Mouse (Mus musculus) MEL (cell line): ENCODE results near the gene Iqcf5. TPM values are rescaled to one million over a fixed set of nuclear protein-coding genes. Genes with fewer than 3 reads are reported as not detected.

ENCODE experiments used
- DNase-seq: peaks from one replicate; pipeline ENCODE4 v3.0.0; 2011; ENCODE audit warnings: low read depth, low spot score
- H3K27ac ChIP-seq: 2 replicates; pipeline ENCODE4 v1.5.1; 2012; ENCODE audit warnings: low read depth, mild to moderate bottlenecking, control low read depth, low read length, moderate library complexity; ENCODE audit not compliant: control insufficient read depth
- H3K27me3 ChIP-seq, 2 experiments: fragments of 150-350 bp in 1 of 2; sonication (generic) in 1 of 2; 2 replicates each; pipeline ENCODE4 v1.6.1; 2012; ENCODE audit warnings: low read length in 2 of 2, mild to moderate bottlenecking in 2 of 2, improper control_type of control experiment in 1 of 2, moderate library complexity in 1 of 2; ENCODE audit not compliant: insufficient read depth in 2 of 2, control insufficient read depth in 1 of 2
- H3K36me3 ChIP-seq, 2 experiments: 2 replicates each; pipeline ENCODE4 v1.6.1; 2012 to 2014; ENCODE audit warnings: low read length in 2 of 2, improper control_type of control experiment in 1 of 2, inconsistent platforms in 1 of 2, mild to moderate bottlenecking in 1 of 2; ENCODE audit not compliant: insufficient read depth in 2 of 2, control insufficient read depth in 1 of 2
- H3K4me1 ChIP-seq, 2 experiments: fragments of 150-350 bp in 1 of 2; sonication (generic) in 1 of 2; 2 replicates each; pipeline ENCODE4 v1.6.1; 2012; ENCODE audit warnings: low read length in 2 of 2, improper control_type of control experiment in 1 of 2, mild to moderate bottlenecking in 1 of 2; ENCODE audit not compliant: insufficient read depth in 2 of 2, control insufficient read depth in 1 of 2
- H3K4me3 ChIP-seq, 2 experiments: fragments of 150-350 bp in 1 of 2; sonication (generic) in 1 of 2; 2 replicates each; pipeline ENCODE4 v1.5.1; 2012; ENCODE audit warnings: low read depth in 2 of 2, low read length in 2 of 2, mild to moderate bottlenecking in 2 of 2, moderate library complexity in 2 of 2, control low read depth in 1 of 2, improper control_type of control experiment in 1 of 2; ENCODE audit not compliant: control insufficient read depth in 1 of 2, insufficient read depth in 1 of 2
- H3K79me2 ChIP-seq: 2 replicates; pipeline ENCODE4 v1.6.1; 2012; ENCODE audit warnings: mild to moderate bottlenecking, low read length, moderate library complexity; ENCODE audit not compliant: control insufficient read depth, poor library complexity, insufficient read depth
- H3K9ac ChIP-seq: 2 replicates; pipeline ENCODE4 v1.6.1; 2012; ENCODE audit warnings: low read depth, mild to moderate bottlenecking, control low read depth, low read length, moderate library complexity; ENCODE audit not compliant: control insufficient read depth, poor library complexity, severe bottlenecking
- H3K9me3 ChIP-seq: fragments of 150-350 bp; sonication (generic); replicated peaks from 2 replicates; pipeline ENCODE4 v1.6.1; 2012; ENCODE audit warnings: mild to moderate bottlenecking, low read length, improper control_type of control experiment, moderate library complexity; ENCODE audit not compliant: insufficient read depth
- ETS1 ChIP-seq: IDR thresholded peaks from 2 replicates; pipeline ENCODE4 v1.6.1; 2012; ENCODE audit warnings: low read depth, mild to moderate bottlenecking, inconsistent platforms, low read length, improper control_type of control experiment, moderate library complexity
- GABPA ChIP-seq: IDR thresholded peaks from 2 replicates; pipeline ENCODE4 v1.6.1; 2012; ENCODE audit warnings: low read depth, mild to moderate bottlenecking, inconsistent platforms, low read length, improper control_type of control experiment, moderate library complexity
- JUND ChIP-seq: IDR thresholded peaks from 2 replicates; pipeline ENCODE4 v1.6.1; 2011; ENCODE audit warnings: low read depth, mild to moderate bottlenecking, improper control_type of control experiment, low read length
- KAT2A ChIP-seq: conservative IDR thresholded peaks from 2 replicates; pipeline ENCODE4 v1.6.1; 2012; ENCODE audit warnings: low read depth, low read length, improper control_type of control experiment, inconsistent platforms
- MEF2A ChIP-seq: IDR thresholded peaks from 2 replicates; pipeline ENCODE4 v1.6.1; 2014; ENCODE audit warnings: low read depth, mild to moderate bottlenecking, inconsistent platforms, low read length, improper control_type of control experiment; ENCODE audit not compliant: poor library complexity, insufficient replicate concordance, severe bottlenecking; ENCODE audit errors: extremely low read depth
- MYC ChIP-seq: IDR thresholded peaks from 2 replicates; pipeline ENCODE4 v1.6.1; 2011; ENCODE audit warnings: low read depth, mild to moderate bottlenecking, low read length, improper control_type of control experiment, moderate library complexity
- NELFE ChIP-seq: IDR thresholded peaks from 2 replicates; pipeline ENCODE4 v1.6.1; 2011; ENCODE audit warnings: low read depth, low read length, improper control_type of control experiment
- NRF1 ChIP-seq: IDR thresholded peaks from 2 replicates; pipeline ENCODE4 v1.6.1; 2014; ENCODE audit warnings: low read depth, mild to moderate bottlenecking, inconsistent platforms, low read length, improper control_type of control experiment, moderate library complexity; ENCODE audit not compliant: poor library complexity, insufficient read depth, severe bottlenecking
- RCOR1 ChIP-seq: IDR thresholded peaks from 2 replicates; pipeline ENCODE4 v1.6.1; 2012; ENCODE audit warnings: low read depth, mild to moderate bottlenecking, inconsistent platforms, low read length, improper control_type of control experiment
- SMC3 ChIP-seq: IDR thresholded peaks from 2 replicates; pipeline ENCODE4 v1.6.1; 2011; ENCODE audit warnings: low read depth, low read length, improper control_type of control experiment
- TAL1 ChIP-seq: IDR thresholded peaks from 2 replicates; pipeline ENCODE4 v1.6.1; 2012; ENCODE audit warnings: mild to moderate bottlenecking, inconsistent platforms, low read length, moderate library complexity, mixed read lengths
- TBP ChIP-seq: IDR thresholded peaks from 2 replicates; pipeline ENCODE4 v1.8.0; 2011; ENCODE audit warnings: low read depth, low read length, improper control_type of control experiment
- TCF12 ChIP-seq: IDR thresholded peaks from 2 replicates; pipeline ENCODE4 v1.6.1; 2014; ENCODE audit warnings: low read depth, mild to moderate bottlenecking, inconsistent platforms, low read length, improper control_type of control experiment, moderate library complexity
- USF1 ChIP-seq: IDR thresholded peaks from 2 replicates; pipeline ENCODE4 v1.6.1; 2014; ENCODE audit warnings: low read depth, mild to moderate bottlenecking, inconsistent platforms, low read length, improper control_type of control experiment, moderate library complexity
- USF2 ChIP-seq, 2 experiments: IDR thresholded peaks; 2 replicates each; pipeline ENCODE4 v1.6.1; 2011 to 2012; ENCODE audit warnings: improper control_type of control experiment in 2 of 2, low read length in 2 of 2, borderline replicate concordance in 1 of 2, inconsistent platforms in 1 of 2, low read depth in 1 of 2, mild to moderate bottlenecking in 1 of 2; ENCODE audit not compliant: insufficient read depth in 1 of 2
- ZMIZ1 ChIP-seq: IDR thresholded peaks from 2 replicates; pipeline ENCODE4 v1.6.1; 2012; ENCODE audit warnings: low read depth, mild to moderate bottlenecking, inconsistent platforms, low read length, improper control_type of control experiment, moderate library complexity
- polyA plus RNA-seq, 2 experiments: library from polyadenylated mRNA; stranded (reverse) in 1 of 2; unstranded in 1 of 2; fragments of >175 nt in 1 of 2; fragments of >200 nt in 1 of 2; gene quantifications; 2 replicates each; pipeline versions ENCODE4 v1.2.1 to v1.2.4; 2012; ENCODE audit warnings: low replicate concordance in 2 of 2, low read depth in 1 of 2; ENCODE audit not compliant: insufficient read length in 2 of 2, insufficient read depth in 1 of 2, missing spikeins in 1 of 2
- total RNA-seq: library from RNA; depleted of rRNA; stranded (reverse); fragments of 300-350 nt; gene quantifications from 2 replicates; pipeline ENCODE4 v1.2.3, GENCODE M21; 2012

Gene Iqcf5
- total and polyA plus RNA-seq, 3 experiments: 0.81 to 1.5 TPM; not detected in 1

DNA sequence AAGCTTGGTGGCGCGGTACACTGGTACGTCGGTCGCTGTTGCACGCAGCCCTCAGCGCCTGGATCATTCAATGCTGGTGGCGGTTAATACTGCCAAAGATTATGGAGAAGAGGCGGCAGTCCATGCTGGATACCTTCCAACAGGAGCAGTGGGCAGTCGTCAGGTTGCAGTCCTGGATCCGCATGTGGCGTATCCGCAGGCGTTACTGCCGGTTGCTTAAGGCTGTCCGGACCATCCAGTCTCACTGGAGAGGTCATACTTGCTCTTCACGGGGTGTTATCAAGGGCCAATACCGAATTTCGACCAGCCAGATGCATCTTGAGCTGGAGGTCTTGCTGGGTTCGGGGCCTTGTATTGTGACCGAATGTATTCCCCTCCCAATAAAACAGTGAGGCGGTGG, 12.5 kb upstream of the Iqcf5 start:
- Histone ChIP-seq H3K9ac (no peak overlapping the region), H3K79me2 (no peaks in the 10 kb centered on the region), H3K4me1 (no peaks in the 10 kb centered on the region), H3K4me3 (no peak overlapping the region), H3K27ac (no peak overlapping the region), H3K27me3 (no peaks in the 10 kb centered on the region), H3K9me3 (no peaks in the 10 kb centered on the region), H3K36me3 (no peaks in the 10 kb centered on the region)
- TF ChIP-seq ETS1: no peak
- no peak for TF ChIP-seq RCOR1
- TF ChIP-seq JUND: no peak
- no peak for TF ChIP-seq TCF12
- TF ChIP-seq MEF2A: no peak
- TF ChIP-seq KAT2A: no peak
- TF ChIP-seq USF2 (IDR thresholded peaks at IDR 0.05; ENCODE audit: borderline replicate concordance in 1 of 2, insufficient read depth in 1 of 2, low read depth in 1 of 2, low read length in 2 of 2): no peak
- no peak for TF ChIP-seq GABPA
- no peak for TF ChIP-seq NRF1
- TF ChIP-seq TAL1: no peak
- TF ChIP-seq TBP: no peak
- no peak for DNase-seq

DNA sequence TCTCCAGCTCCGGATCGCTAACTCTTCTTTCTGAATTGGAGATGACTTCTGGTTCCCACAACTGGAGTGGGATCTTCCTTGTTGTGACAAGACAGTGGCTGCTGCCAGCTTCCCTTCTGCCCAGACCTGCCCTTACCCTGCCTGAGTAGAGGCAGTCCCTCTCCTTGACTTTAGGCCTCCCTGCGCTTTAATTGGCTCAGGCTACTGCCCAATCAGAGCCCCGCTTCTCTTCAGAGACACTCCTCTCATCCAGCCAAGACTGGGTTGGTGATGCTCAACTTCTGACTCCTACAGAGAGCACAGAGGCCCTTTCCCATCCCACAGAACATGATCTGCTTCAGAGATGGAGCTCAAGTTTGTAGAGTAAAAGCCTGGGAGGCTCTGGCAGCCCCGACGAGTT, 10.1 kb upstream of the Iqcf5 start:
- no peaks in the 10 kb centered on the region for H3K9me3 ChIP-seq
- no peak overlapping the region for H3K9ac ChIP-seq
- H3K36me3 ChIP-seq: no peaks in the 10 kb centered on the region
- TF ChIP-seq NELFE (no peak), ZMIZ1 (no peak), SMC3 (no peak), MYC (no peak), USF1 (no peak)
- H3K79me2 ChIP-seq: no peaks in the 10 kb centered on the region
- H3K4me3 ChIP-seq: no peak overlapping the region
- DNase-seq: peak; percentile 41
- no peaks in the 10 kb centered on the region for H3K4me1 ChIP-seq
- no peak overlapping the region for H3K27ac ChIP-seq
- H3K27me3 ChIP-seq: peaks cover 0 to 3% of the 10 kb centered on the region in 2 experiments; a peak in 2 of 4 replicates
